Mouse (Mus musculus): ENCODE data around the gene Cops2. TPM values are rescaled to one million over a fixed set of nuclear protein-coding genes. Genes with fewer than 3 reads are reported as not detected.

Cops2 gene
- polyA plus RNA-seq, 1 experiment from 2014 or later, result 60.2 TPM

GRCm38 (mm10) chr2:125866058-125866740, 7.3 kb upstream of the Cops2 start:
- Histone ChIP-seq H3K27ac (0 out of 2 replicates have a peak overlapping the region, but pooled peaks have one; percentile 76), H3K27me3 (replicated peaks) (no peaks in the 10 kb centered on the region), H3K4me2 (peak overlapping the region; percentile 86), H3K4me3 (peak overlapping the region; percentile 70), H3K9me3 (replicated peaks) (no peaks in the 10 kb centered on the region), H3K9ac (peak overlapping the region; percentile 69), H3K4me1 (peaks cover 51% of the 10 kb centered on the region), H3K36me3 (peaks cover 3% of the 10 kb centered on the region; the same call in 1 of the 2 replicates)
- WGBS (ENCODE audit: insufficient replicate concordance), result 5% methylated on average over 23 of the region's 23 CpGs
- ATAC-seq, result peak; percentile 73

- Histone ChIP-seq H3K9me3 (replicated peaks) (no peaks in the 10 kb centered on the region), H3K4me1 (peaks cover 50% of the 10 kb centered on the region), H3K9ac (peak overlapping the region; percentile 55; the same call in 1 of the 2 replicates), H3K4me3 (peak overlapping the region; percentile 70; the same call in 1 of the 2 replicates), H3K4me2 (peak overlapping the region; percentile 86), H3K27me3 (replicated peaks) (no peaks in the 10 kb centered on the region), H3K27ac (peak overlapping the region; percentile 76), H3K36me3 (peaks cover 3% of the 10 kb centered on the region; the same call in 1 of the 2 replicates)
- ATAC-seq, result no peak
Measured at GRCm38 (mm10) chr2:125865585-125865984, 6.6 kb upstream of the Cops2 start.

GRCm38 (mm10) chr2:125864551-125864950, 5.6 kb upstream of the Cops2 start:
- H3K4me3 ChIP-seq, result no peak overlapping the region
- H3K27ac ChIP-seq, result peak overlapping the region; percentile 76
- H3K9ac ChIP-seq, result peak overlapping the region; percentile 55; the same call in 1 of the 2 replicates
- H3K9me3 ChIP-seq (replicated peaks), result no peaks in the 10 kb centered on the region
- peak overlapping the region; percentile 52 for H3K4me2 ChIP-seq
- peaks cover 3% of the 10 kb centered on the region; the same call in 1 of the 2 replicates for H3K36me3 ChIP-seq
- H3K27me3 ChIP-seq (replicated peaks), result no peaks in the 10 kb centered on the region
- peaks cover 53% of the 10 kb centered on the region for H3K4me1 ChIP-seq
- peak; percentile 88 for ATAC-seq
- 56% methylated on average over 1 of the region's 1 CpGs for WGBS (ENCODE audit: insufficient replicate concordance)

- H3K27ac ChIP-seq, result peak overlapping the region; percentile 76
- H3K4me1 ChIP-seq, result peaks cover 53% of the 10 kb centered on the region
- H3K36me3 ChIP-seq, result no peaks in the 10 kb centered on the region
- peak overlapping the region; percentile 52 for H3K4me2 ChIP-seq
- H3K9me3 ChIP-seq (replicated peaks), result no peaks in the 10 kb centered on the region
- H3K9ac ChIP-seq, result no peak overlapping the region
- no peak overlapping the region for H3K4me3 ChIP-seq
- peak; percentile 58 for ATAC-seq
- H3K27me3 ChIP-seq (replicated peaks), result no peaks in the 10 kb centered on the region
- 37% methylated on average over 3 of the region's 3 CpGs for WGBS (ENCODE audit: insufficient replicate concordance)
Measured at GRCm38 (mm10) chr2:125863799-125864198, 4.9 kb upstream of the Cops2 start.

GRCm38 (mm10) chr2:125857707-125858106, 1.2 kb downstream of the Cops2 start:
- ATAC-seq, result no peak
- peak overlapping the region; percentile 99 for H3K9ac ChIP-seq
- peaks cover 36% of the 10 kb centered on the region for H3K4me1 ChIP-seq
- H3K27me3 ChIP-seq (replicated peaks), result no peaks in the 10 kb centered on the region
- 0 out of 2 replicates have a peak, but pooled peaks cover 4% of the 10 kb centered on the region for H3K36me3 ChIP-seq
- no peak overlapping the region for H3K27ac ChIP-seq
- peak overlapping the region; percentile 73 for H3K4me2 ChIP-seq
- peak overlapping the region; percentile 100 for H3K4me3 ChIP-seq
- no peaks in the 10 kb centered on the region for H3K9me3 ChIP-seq (replicated peaks)
- 28% methylated on average over 3 of the region's 3 CpGs for WGBS (ENCODE audit: insufficient replicate concordance)

GRCm38 (mm10) chr2:125851237-125851636, 7.7 kb downstream of the Cops2 start:
- H3K27me3 ChIP-seq (replicated peaks), result no peaks in the 10 kb centered on the region
- ATAC-seq, result peak; percentile 94
- peaks cover 40% of the 10 kb centered on the region for H3K36me3 ChIP-seq
- H3K27ac ChIP-seq, result peak overlapping the region; percentile 76
- 6% methylated on average over 2 of the region's 2 CpGs for WGBS (ENCODE audit: insufficient replicate concordance)
- H3K9me3 ChIP-seq (replicated peaks), result no peaks in the 10 kb centered on the region
- peaks cover 54% of the 10 kb centered on the region for H3K4me1 ChIP-seq
- H3K4me3 ChIP-seq, result no peak overlapping the region
- peak overlapping the region; percentile 48; the same call in 1 of the 2 replicates for H3K9ac ChIP-seq
- H3K4me2 ChIP-seq, result peak overlapping the region; percentile 48

- ATAC-seq, result no peak
- peaks cover 83% of the 10 kb centered on the region for H3K36me3 ChIP-seq
Measured at GRCm38 (mm10) chr2:125838708-125839284, 20.1 kb downstream of the Cops2 start.

GRCm38 (mm10) chr2:125838091-125838490, 20.8 kb downstream of the Cops2 start:
- H3K4me2 ChIP-seq, result no peak overlapping the region
- H3K27me3 ChIP-seq (replicated peaks), result no peaks in the 10 kb centered on the region
- no peak overlapping the region for H3K27ac ChIP-seq
- no peak for ATAC-seq
- H3K9me3 ChIP-seq (replicated peaks), result no peaks in the 10 kb centered on the region
- WGBS (ENCODE audit: insufficient replicate concordance), result 67% methylated on average over 7 of the region's 7 CpGs
- H3K36me3 ChIP-seq, result peaks cover 83% of the 10 kb centered on the region
- H3K9ac ChIP-seq, result no peak overlapping the region
- no peak overlapping the region for H3K4me3 ChIP-seq
- H3K4me1 ChIP-seq, result no peaks in the 10 kb centered on the region

More at GRCm38 (mm10) chr2:125838708-125839284, 20.1 kb downstream of the Cops2 start:
- no peaks in the 10 kb centered on the region for H3K4me1 ChIP-seq
- H3K4me3 ChIP-seq, result no peak overlapping the region
- no peak overlapping the region for H3K9ac ChIP-seq
- no peak overlapping the region for H3K27ac ChIP-seq
- 83% methylated on average over 2 of the region's 2 CpGs for WGBS (ENCODE audit: insufficient replicate concordance)
- no peaks in the 10 kb centered on the region for H3K27me3 ChIP-seq (replicated peaks)
- no peaks in the 10 kb centered on the region for H3K9me3 ChIP-seq (replicated peaks)
- H3K4me2 ChIP-seq, result no peak overlapping the region

- 84% methylated on average over 2 of the region's 2 CpGs for WGBS (ENCODE audit: insufficient replicate concordance)
Measured at GRCm38 (mm10) chr2:125829924-125830323, 29.0 kb downstream of the Cops2 start.

GRCm38 (mm10) chr2:125827898-125828297, 31.0 kb downstream of the Cops2 start:
- no peaks in the 10 kb centered on the region for H3K27me3 ChIP-seq (replicated peaks)
- peaks cover 38% of the 10 kb centered on the region for H3K36me3 ChIP-seq
- no peak overlapping the region for H3K4me2 ChIP-seq
- no peak overlapping the region for H3K4me3 ChIP-seq
- no peak for ATAC-seq
- H3K27ac ChIP-seq, result no peak overlapping the region
- H3K9ac ChIP-seq, result no peak overlapping the region
- 84% methylated on average over 4 of the region's 4 CpGs for WGBS (ENCODE audit: insufficient replicate concordance)
- H3K4me1 ChIP-seq, result no peaks in the 10 kb centered on the region
- no peaks in the 10 kb centered on the region for H3K9me3 ChIP-seq (replicated peaks)

More at GRCm38 (mm10) chr2:125829924-125830323, 29.0 kb downstream of the Cops2 start:
- H3K4me2 ChIP-seq, result no peak overlapping the region
- H3K36me3 ChIP-seq, result peaks cover 57% of the 10 kb centered on the region
- no peak overlapping the region for H3K27ac ChIP-seq
- no peak for ATAC-seq
- H3K9ac ChIP-seq, result no peak overlapping the region
- H3K9me3 ChIP-seq (replicated peaks), result no peaks in the 10 kb centered on the region
- H3K4me3 ChIP-seq, result no peak overlapping the region
- no peaks in the 10 kb centered on the region for H3K27me3 ChIP-seq (replicated peaks)
- H3K4me1 ChIP-seq, result no peaks in the 10 kb centered on the region

- Histone ChIP-seq H3K9ac (no peak overlapping the region), H3K36me3 (peaks cover 22% of the 10 kb centered on the region), H3K4me3 (no peak overlapping the region), H3K4me1 (no peaks in the 10 kb centered on the region), H3K4me2 (no peak overlapping the region), H3K27me3 (replicated peaks) (no peaks in the 10 kb centered on the region), H3K9me3 (replicated peaks) (no peaks in the 10 kb centered on the region), H3K27ac (no peak overlapping the region)
- 72% methylated on average over 4 of the region's 4 CpGs for WGBS (ENCODE audit: insufficient replicate concordance)
- no peak for ATAC-seq
Measured at GRCm38 (mm10) chr2:125826201-125826600, 32.7 kb downstream of the Cops2 start.

GRCm38 (mm10) chr2:125820397-125820796, 38.5 kb downstream of the Cops2 start:
- H3K36me3 ChIP-seq, result no peaks in the 10 kb centered on the region
- no peak overlapping the region for H3K9ac ChIP-seq
- ATAC-seq, result no peak
- WGBS (ENCODE audit: insufficient replicate concordance), result 69% methylated on average over 4 of the region's 4 CpGs
- H3K27me3 ChIP-seq (replicated peaks), result 0 out of 2 replicates have a peak, but pooled peaks cover 3% of the 10 kb centered on the region
- no peak overlapping the region for H3K27ac ChIP-seq
- H3K4me2 ChIP-seq, result no peak overlapping the region
- no peaks in the 10 kb centered on the region for H3K4me1 ChIP-seq
- H3K4me3 ChIP-seq, result no peak overlapping the region
- H3K9me3 ChIP-seq (replicated peaks), result no peaks in the 10 kb centered on the region
